Mouse (Mus musculus) liver, postnatal 0 days (tissue): Measurements from ENCODE around the gene Cubn.

Source experiments
- CTCF ChIP-seq: sonication (generic); IDR thresholded peaks from 2 replicates; pipeline ENCODE4 v1.5.1; 2016; ENCODE audit warnings: antibody characterized with exemption, low read depth
- EP300 ChIP-seq: IDR thresholded peaks from 2 replicates; pipeline ENCODE4 v1.6.1; 2016; ENCODE audit warnings: antibody characterized with exemption, low read depth, mild to moderate bottlenecking

DNA sequence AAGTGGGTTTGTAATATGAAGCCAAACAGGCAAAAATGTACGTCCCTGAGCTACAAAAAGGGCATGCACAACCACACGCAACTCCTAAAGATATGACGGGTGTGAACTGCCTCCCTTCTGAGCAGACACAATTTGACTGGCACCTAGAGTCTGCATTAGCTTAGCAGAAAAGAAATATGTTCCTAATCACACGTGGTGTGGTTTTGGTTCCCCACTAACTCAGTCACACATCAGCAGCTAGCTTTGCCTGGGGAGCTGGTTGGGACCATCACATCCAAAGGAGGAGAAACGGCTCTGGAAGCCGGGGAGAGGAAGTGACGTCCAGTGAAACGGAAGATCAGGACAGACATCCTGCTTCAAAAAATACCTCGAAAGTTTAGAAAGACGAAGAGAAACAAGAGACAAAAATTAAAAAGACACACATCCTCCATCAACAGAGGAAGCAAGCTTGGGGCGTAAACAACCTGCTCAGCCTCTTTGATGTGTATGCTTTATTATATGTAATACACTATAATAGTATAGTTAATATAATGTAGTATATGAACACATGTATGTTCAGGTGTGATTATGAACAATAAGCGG, 258.3 kb downstream of the Cubn start:
- TF ChIP-seq EP300 (no peak), CTCF (no peak)
